Mouse (Mus musculus): ENCODE data around the gene Rngtt. TPM values are rescaled to one million over a fixed set of nuclear protein-coding genes. Genes with fewer than 3 reads are reported as not detected.
A peak's percentile ranks its signal among the peaks of the same experiment; 100 is the strongest.
"Not testable (repeated sequence)": the region's sequence is repeated elsewhere in the genome, so short reads cannot be mapped to it uniquely, and the experiment has no call there.

The Rngtt gene
- polyA plus RNA-seq, 1 experiment = 10.3 TPM

DNA sequence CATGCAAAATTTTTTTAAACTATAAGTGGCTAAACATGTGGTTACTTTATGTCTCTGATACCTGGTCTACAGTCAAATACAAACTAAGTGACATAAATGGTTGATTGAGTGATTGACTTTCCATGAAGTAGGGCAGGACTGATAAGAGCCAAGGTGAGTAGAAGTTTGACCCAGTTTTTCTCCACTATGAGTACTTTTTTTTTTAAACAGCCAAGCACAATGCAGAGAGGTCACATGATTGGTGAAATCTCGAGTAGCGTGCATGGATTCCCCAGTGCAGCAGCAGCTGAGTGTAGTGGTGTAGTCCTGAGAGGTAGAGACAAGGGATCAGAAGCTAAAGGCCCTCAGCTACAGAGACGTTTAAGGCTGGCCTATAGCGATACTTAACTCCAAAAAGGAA is 118.7 kb downstream of the Rngtt start:
- Histone ChIP-seq H3K27me3 (ENCODE audit: control insufficient read depth, insufficient read depth, low read length) (no peaks in the 10 kb centered on the region), H3K27ac (ENCODE audit: insufficient read depth, low read length) (no peak overlapping the region), H3K4me1 (ENCODE audit: control insufficient read depth, insufficient read depth, low read length) (no peaks in the 10 kb centered on the region), H3K4me3 (replicated peaks; ENCODE audit: insufficient read depth, low read depth, low read length) (no peak overlapping the region)
- no peak for TF ChIP-seq CTCF (IDR thresholded peaks at IDR 0.05; ENCODE audit: borderline replicate concordance, insufficient read depth, low read depth, low read length)
- no peak for TF ChIP-seq POLR2A (IDR thresholded peaks at IDR 0.05; ENCODE audit: borderline replicate concordance, insufficient read depth, low read length)
- no peak for DNase-seq
- 81% methylated on average over 4 of the region's 4 CpGs for WGBS

DNA sequence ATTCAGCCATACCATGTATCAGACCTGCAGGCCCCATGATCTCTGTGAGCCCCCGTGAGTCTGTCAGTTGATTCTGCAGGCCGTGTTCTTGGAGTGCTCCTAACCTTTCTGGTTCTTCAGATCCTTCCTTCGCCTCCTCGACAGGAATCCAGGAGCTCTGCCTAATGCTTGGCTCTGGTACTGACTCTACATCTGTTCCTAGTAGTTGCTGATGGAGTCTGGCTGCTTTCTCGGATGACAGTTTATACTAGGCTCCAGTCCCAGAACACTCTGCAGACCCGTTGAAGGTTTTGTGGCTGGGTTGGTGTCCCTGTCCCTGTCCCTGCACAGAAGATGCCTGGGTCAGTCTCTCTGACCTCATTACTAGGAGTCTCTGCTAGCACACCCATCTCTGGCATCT is 131.8 kb downstream of the Rngtt start:
- no peak for TF ChIP-seq POLR2A (IDR thresholded peaks at IDR 0.05; ENCODE audit: borderline replicate concordance, insufficient read depth, low read length)
- no peak for TF ChIP-seq CTCF (IDR thresholded peaks at IDR 0.05; ENCODE audit: borderline replicate concordance, insufficient read depth, low read depth, low read length)
- 36% methylated on average over 6 of the region's 6 CpGs for WGBS
- peaks cover 4% of the 10 kb centered on the region; the same call in 1 of the 2 replicates for H3K4me1 ChIP-seq (ENCODE audit: control insufficient read depth, insufficient read depth, low read length)
- no peak overlapping the region for H3K27ac ChIP-seq (ENCODE audit: insufficient read depth, low read length)
- peak in 1 of 2 experiments; percentile 15 for DNase-seq
- H3K4me3 ChIP-seq (replicated peaks; ENCODE audit: insufficient read depth, low read depth, low read length) = no peak overlapping the region
- H3K27me3 ChIP-seq (ENCODE audit: control insufficient read depth, insufficient read depth, low read length) = no peaks in the 10 kb centered on the region

DNA sequence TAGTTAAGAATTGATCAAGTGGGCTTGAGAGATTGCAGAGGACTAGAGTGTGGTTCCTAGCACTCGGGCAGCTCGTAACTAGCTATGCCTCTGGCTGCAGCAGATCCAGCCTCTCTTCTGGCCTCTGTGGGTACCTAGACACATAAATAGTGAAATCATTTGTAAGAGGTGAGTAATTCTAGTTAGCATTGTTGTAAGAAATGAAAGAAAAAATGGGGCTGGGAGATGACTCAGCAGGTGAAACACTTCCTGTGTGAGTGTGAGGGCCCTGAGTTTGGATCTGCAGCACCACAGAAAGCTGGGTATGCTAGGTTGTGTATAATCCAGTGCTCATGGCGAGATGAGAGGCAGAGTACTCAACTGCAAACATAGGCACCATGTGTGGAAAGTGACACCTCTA is 136.2 kb downstream of the Rngtt start:
- H3K4me1 ChIP-seq (ENCODE audit: control insufficient read depth, insufficient read depth, low read length) = peaks cover 4% of the 10 kb centered on the region; the same call in 1 of the 2 replicates
- no peak overlapping the region for H3K4me3 ChIP-seq (replicated peaks; ENCODE audit: insufficient read depth, low read depth, low read length)
- 96% methylated on average over 3 of the region's 3 CpGs for WGBS
- no peaks in the 10 kb centered on the region for H3K27me3 ChIP-seq (ENCODE audit: control insufficient read depth, insufficient read depth, low read length)
- TF ChIP-seq CTCF (IDR thresholded peaks at IDR 0.05; ENCODE audit: borderline replicate concordance, insufficient read depth, low read depth, low read length) = no peak
- no peak for TF ChIP-seq POLR2A (IDR thresholded peaks at IDR 0.05; ENCODE audit: borderline replicate concordance, insufficient read depth, low read length)
- no peak for DNase-seq
- no peak overlapping the region for H3K27ac ChIP-seq (ENCODE audit: insufficient read depth, low read length)

DNA sequence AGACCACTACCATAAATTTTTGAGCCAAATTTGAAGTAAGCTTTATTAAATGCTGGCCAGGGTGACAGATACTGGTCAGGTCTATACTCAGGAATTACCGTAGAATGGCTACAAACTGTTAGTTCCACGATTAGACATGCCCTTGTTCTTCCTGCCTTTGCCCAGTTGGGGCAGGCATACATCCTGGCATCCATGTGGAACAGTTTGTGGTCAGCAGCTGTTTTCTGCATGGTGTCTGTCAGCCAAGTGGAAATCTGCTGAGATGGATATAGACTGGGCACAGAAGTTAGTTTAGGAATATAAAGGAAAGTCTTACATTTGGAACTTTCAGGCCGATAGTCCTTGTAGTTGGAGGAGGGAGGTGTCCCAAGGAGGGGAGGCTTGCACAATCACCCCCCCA is 136.8 kb downstream of the Rngtt start:
- DNase-seq = no peak
- H3K27ac ChIP-seq (ENCODE audit: insufficient read depth, low read length) = no peak overlapping the region
- no peaks in the 10 kb centered on the region; the same call in 1 of the 2 replicates for H3K4me1 ChIP-seq (ENCODE audit: control insufficient read depth, insufficient read depth, low read length)
- TF ChIP-seq POLR2A (IDR thresholded peaks at IDR 0.05; ENCODE audit: borderline replicate concordance, insufficient read depth, low read length) = no peak
- TF ChIP-seq CTCF (IDR thresholded peaks at IDR 0.05; ENCODE audit: borderline replicate concordance, insufficient read depth, low read depth, low read length) = no peak
- no peaks in the 10 kb centered on the region for H3K27me3 ChIP-seq (ENCODE audit: control insufficient read depth, insufficient read depth, low read length)
- no peak overlapping the region for H3K4me3 ChIP-seq (replicated peaks; ENCODE audit: insufficient read depth, low read depth, low read length)
- 55% methylated on average over 3 of the region's 3 CpGs for WGBS

DNA sequence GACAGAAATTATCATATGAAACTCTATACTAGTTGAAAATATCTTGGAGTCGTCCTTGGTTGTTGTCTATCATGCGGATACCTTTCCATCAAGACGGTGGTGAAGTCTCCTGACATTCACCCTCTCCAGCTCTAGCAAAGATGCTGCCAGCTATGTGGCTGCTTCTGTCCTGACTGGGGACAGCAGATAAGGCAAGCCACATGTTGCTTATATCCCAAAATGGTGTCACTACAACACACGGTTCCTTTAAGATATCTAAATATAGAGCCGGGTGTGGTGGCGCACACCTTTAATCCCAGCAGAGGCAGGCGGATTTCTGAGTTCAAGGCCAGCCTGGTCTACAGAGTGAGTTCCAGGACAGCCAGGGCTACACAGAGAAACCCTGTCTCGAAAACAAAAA is 140.2 kb downstream of the Rngtt start:
- H3K27me3 ChIP-seq (ENCODE audit: control insufficient read depth, insufficient read depth, low read length); DNase-seq; H3K27ac ChIP-seq (ENCODE audit: insufficient read depth, low read length); H3K4me3 ChIP-seq (replicated peaks; ENCODE audit: insufficient read depth, low read depth, low read length); H3K4me1 ChIP-seq (ENCODE audit: control insufficient read depth, insufficient read depth, low read length): not testable (repeated sequence)
- WGBS = 91% methylated on average over 8 of the region's 8 CpGs

DNA sequence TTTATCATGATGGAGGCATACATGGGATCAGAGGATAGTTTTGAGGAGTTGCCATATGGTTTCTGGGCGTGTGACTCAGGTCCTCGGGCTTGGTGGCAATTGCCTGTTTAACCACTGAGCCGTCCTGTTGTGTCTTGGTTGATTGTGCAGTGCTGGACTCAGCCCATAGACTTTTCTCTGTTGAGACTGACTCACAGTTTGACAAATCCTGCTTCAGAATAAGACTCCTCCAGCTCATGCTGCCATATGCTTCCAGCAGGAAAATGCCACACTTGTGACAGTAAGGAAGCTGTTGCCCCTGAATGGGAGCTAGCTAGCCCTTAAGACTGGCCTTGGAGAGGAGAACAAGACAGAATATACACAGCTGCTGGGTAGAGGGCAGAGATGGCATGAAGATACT is 149.7 kb downstream of the Rngtt start:
- no peak for DNase-seq
- TF ChIP-seq POLR2A (IDR thresholded peaks at IDR 0.05; ENCODE audit: borderline replicate concordance, insufficient read depth, low read length) = no peak
- TF ChIP-seq CTCF (IDR thresholded peaks at IDR 0.05; ENCODE audit: borderline replicate concordance, insufficient read depth, low read depth, low read length) = no peak
- Histone ChIP-seq H3K27me3 (ENCODE audit: control insufficient read depth, insufficient read depth, low read length) (no peaks in the 10 kb centered on the region), H3K4me1 (ENCODE audit: control insufficient read depth, insufficient read depth, low read length) (no peaks in the 10 kb centered on the region), H3K27ac (ENCODE audit: insufficient read depth, low read length) (no peak overlapping the region), H3K4me3 (replicated peaks; ENCODE audit: insufficient read depth, low read depth, low read length) (no peak overlapping the region)
- WGBS = 83% methylated on average over 3 of the region's 3 CpGs

DNA sequence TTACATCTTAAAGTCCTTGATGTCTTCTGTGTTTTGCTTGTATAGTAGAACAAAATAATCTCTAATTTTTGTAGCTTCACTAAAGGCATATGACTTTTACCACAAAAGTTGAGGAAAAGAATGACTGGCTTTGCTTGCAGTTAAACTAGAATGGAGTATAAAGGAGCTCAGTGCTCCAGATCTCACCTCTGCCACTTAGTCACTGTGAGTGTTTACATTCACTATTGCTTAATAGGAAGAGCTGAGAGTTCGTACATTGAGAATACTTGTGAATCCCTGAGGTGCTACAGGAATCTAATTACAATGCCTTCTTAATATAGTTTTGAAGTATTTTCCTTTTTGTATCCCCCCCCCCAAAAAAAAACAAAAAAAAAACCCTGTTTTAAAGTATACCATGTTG is 154.3 kb downstream of the Rngtt start:
- no peak for DNase-seq
- TF ChIP-seq POLR2A (IDR thresholded peaks at IDR 0.05; ENCODE audit: borderline replicate concordance, insufficient read depth, low read length) (no peak), CTCF (IDR thresholded peaks at IDR 0.05; ENCODE audit: borderline replicate concordance, insufficient read depth, low read depth, low read length) (no peak)
- H3K4me3 ChIP-seq (replicated peaks; ENCODE audit: insufficient read depth, low read depth, low read length) = no peak overlapping the region
- whole genome bisulfite sequencing = 89% methylated on average over 1 of the region's 1 CpGs
- no peak overlapping the region for H3K27ac ChIP-seq (ENCODE audit: insufficient read depth, low read length)
- no peaks in the 10 kb centered on the region for H3K27me3 ChIP-seq (ENCODE audit: control insufficient read depth, insufficient read depth, low read length)
- H3K4me1 ChIP-seq (ENCODE audit: control insufficient read depth, insufficient read depth, low read length) = no peaks in the 10 kb centered on the region; the same call in 1 of the 2 replicates

DNA sequence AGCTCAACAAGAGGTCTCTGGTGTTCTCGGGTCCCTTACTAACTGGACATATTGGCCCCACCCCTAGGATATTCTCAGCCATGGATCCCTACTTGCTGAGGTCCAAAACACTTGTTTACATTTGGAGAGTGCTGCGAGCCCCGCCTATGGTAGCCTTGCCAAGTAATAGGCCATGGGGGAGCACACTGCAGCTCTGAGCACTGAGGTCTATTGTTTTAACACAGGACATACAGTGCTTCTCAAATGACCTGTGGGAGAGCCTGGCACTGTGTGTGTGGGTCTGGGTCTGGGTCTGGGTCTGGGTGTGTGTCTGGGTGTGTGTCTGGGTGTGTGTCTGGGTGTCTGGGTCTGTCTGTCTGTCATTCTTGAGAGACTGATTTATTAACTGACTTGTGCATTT is 155.8 kb downstream of the Rngtt start:
- TF ChIP-seq CTCF (IDR thresholded peaks at IDR 0.05; ENCODE audit: borderline replicate concordance, insufficient read depth, low read depth, low read length) = no peak
- TF ChIP-seq POLR2A (IDR thresholded peaks at IDR 0.05; ENCODE audit: borderline replicate concordance, insufficient read depth, low read length) = no peak
- WGBS = 81% methylated on average over 3 of the region's 3 CpGs
- Histone ChIP-seq H3K27me3 (ENCODE audit: control insufficient read depth, insufficient read depth, low read length) (no peaks in the 10 kb centered on the region), H3K27ac (ENCODE audit: insufficient read depth, low read length) (no peak overlapping the region), H3K4me3 (replicated peaks; ENCODE audit: insufficient read depth, low read depth, low read length) (no peak overlapping the region), H3K4me1 (ENCODE audit: control insufficient read depth, insufficient read depth, low read length) (no peaks in the 10 kb centered on the region; the same call in 1 of the 2 replicates)
- no peak for DNase-seq

Measured in cerebellum, adult 2 months (tissue).